Mouse (Mus musculus): Measurements from ENCODE around the gene Spint5. TPM values are rescaled to one million over a fixed set of nuclear protein-coding genes. Genes with fewer than 3 reads are reported as not detected.
A peak's percentile ranks its signal among the peaks of the same experiment; 100 is the strongest.

Spint5 gene
- polyA plus RNA-seq, 1 experiment from 2014 or later = not detected

GRCm38 (mm10) chr2:164745843-164746479 is 30.9 kb downstream of the Spint5 start, which contains the start of the genes Wfdc3 and Dnttip1:
TSS of gene Wfdc3 (minus strand) at chr2:164745931.
TSS of gene Dnttip1 (plus strand) at chr2:164745983.
- DNase-seq (ENCODE audit: low spot score) (peak; percentile 96), ATAC-seq (replicated peaks; ENCODE audit: low FRiP score) (peak; percentile 89)
- peak within 1 kb of the TSS; percentile 63; the same call in 1 of the 2 replicates for H3K27ac ChIP-seq (ENCODE audit: low read depth, low read length)
- H3K4me2 ChIP-seq = peak within 1 kb of the TSS; percentile 88
- H3K36me3 ChIP-seq (ENCODE audit: control insufficient read depth, insufficient read depth, low read length) = peaks cover 10% of the 10 kb centered on the region
- H3K4me1 ChIP-seq (replicated peaks; ENCODE audit: control insufficient read depth, insufficient read depth, low read length) = peaks cover 7% of the 10 kb centered on the region; the same call in 1 of the 2 replicates
- no peaks in the 10 kb centered on the region for H3K9me3 ChIP-seq (ENCODE audit: control insufficient read depth, low read length)
- peak within 1 kb of the TSS; percentile 83 for H3K9ac ChIP-seq (ENCODE audit: low read depth, low read length)
- H3K4me3 ChIP-seq (ENCODE audit: low read depth, low read length) = peak within 1 kb of the TSS; percentile 87
- 0% methylated on average over 55 of the region's 70 CpGs for WGBS
- no peaks in the 10 kb centered on the region for H3K27me3 ChIP-seq (replicated peaks; ENCODE audit: control insufficient read depth, insufficient read depth, low read length)

- WGBS = 40% methylated on average over 8 of the region's 8 CpGs
- H3K9ac ChIP-seq (ENCODE audit: low read depth, low read length) = peak overlapping the region; percentile 83
- H3K4me2 ChIP-seq = peak overlapping the region; percentile 88
- H3K4me1 ChIP-seq (replicated peaks; ENCODE audit: control insufficient read depth, insufficient read depth, low read length) = peaks cover 7% of the 10 kb centered on the region; the same call in 1 of the 2 replicates
- H3K4me3 ChIP-seq (ENCODE audit: low read depth, low read length) = peak overlapping the region; percentile 87
- ATAC-seq (replicated peaks; ENCODE audit: low FRiP score) (no peak; the same call in 1 of the 2 replicates), DNase-seq (ENCODE audit: low spot score) (no peak)
- no peaks in the 10 kb centered on the region for H3K9me3 ChIP-seq (ENCODE audit: control insufficient read depth, low read length)
- no peaks in the 10 kb centered on the region for H3K27me3 ChIP-seq (replicated peaks; ENCODE audit: control insufficient read depth, insufficient read depth, low read length)
- peaks cover 12% of the 10 kb centered on the region for H3K36me3 ChIP-seq (ENCODE audit: control insufficient read depth, insufficient read depth, low read length)
- no peak overlapping the region for H3K27ac ChIP-seq (ENCODE audit: low read depth, low read length)
Measured at GRCm38 (mm10) chr2:164746693-164747092, 31.6 kb downstream of the Spint5 start.

GRCm38 (mm10) chr2:164748191-164748590 is 33.1 kb downstream of the Spint5 start:
- Histone ChIP-seq H3K27ac (ENCODE audit: low read depth, low read length) (no peak overlapping the region), H3K4me3 (ENCODE audit: low read depth, low read length) (no peak overlapping the region), H3K9ac (ENCODE audit: low read depth, low read length) (no peak overlapping the region), H3K4me1 (replicated peaks; ENCODE audit: control insufficient read depth, insufficient read depth, low read length) (peaks cover 7% of the 10 kb centered on the region; the same call in 1 of the 2 replicates), H3K4me2 (no peak overlapping the region), H3K9me3 (ENCODE audit: control insufficient read depth, low read length) (no peaks in the 10 kb centered on the region), H3K36me3 (ENCODE audit: control insufficient read depth, insufficient read depth, low read length) (peaks cover 17% of the 10 kb centered on the region), H3K27me3 (replicated peaks; ENCODE audit: control insufficient read depth, insufficient read depth, low read length) (no peaks in the 10 kb centered on the region)
- ATAC-seq (replicated peaks; ENCODE audit: low FRiP score) (no peak), DNase-seq (ENCODE audit: low spot score) (no peak)
- 73% methylated on average over 4 of the region's 4 CpGs for WGBS

- Histone ChIP-seq H3K4me3 (ENCODE audit: low read depth, low read length) (no peak overlapping the region), H3K36me3 (ENCODE audit: control insufficient read depth, insufficient read depth, low read length) (peaks cover 17% of the 10 kb centered on the region), H3K4me1 (replicated peaks; ENCODE audit: control insufficient read depth, insufficient read depth, low read length) (peaks cover 7% of the 10 kb centered on the region; the same call in 1 of the 2 replicates), H3K27me3 (replicated peaks; ENCODE audit: control insufficient read depth, insufficient read depth, low read length) (no peaks in the 10 kb centered on the region), H3K4me2 (no peak overlapping the region), H3K9ac (ENCODE audit: low read depth, low read length) (no peak overlapping the region), H3K9me3 (ENCODE audit: control insufficient read depth, low read length) (no peaks in the 10 kb centered on the region), H3K27ac (ENCODE audit: low read depth, low read length) (no peak overlapping the region)
- WGBS = 89% methylated on average over 6 of the region's 6 CpGs
- DNase-seq (ENCODE audit: low spot score) (no peak), ATAC-seq (replicated peaks; ENCODE audit: low FRiP score) (no peak)
Measured at GRCm38 (mm10) chr2:164748991-164749390, 33.9 kb downstream of the Spint5 start.

GRCm38 (mm10) chr2:164752454-164752853 is 37.3 kb downstream of the Spint5 start:
- H3K4me3 ChIP-seq (ENCODE audit: low read depth, low read length) = no peak overlapping the region
- no peaks in the 10 kb centered on the region for H3K27me3 ChIP-seq (replicated peaks; ENCODE audit: control insufficient read depth, insufficient read depth, low read length)
- H3K9me3 ChIP-seq (ENCODE audit: control insufficient read depth, low read length) = no peaks in the 10 kb centered on the region
- WGBS = 92% methylated on average over 2 of the region's 2 CpGs
- no peak for DNase-seq (ENCODE audit: low spot score)
- H3K27ac ChIP-seq (ENCODE audit: low read depth, low read length) = no peak overlapping the region
- H3K36me3 ChIP-seq (ENCODE audit: control insufficient read depth, insufficient read depth, low read length) = peaks cover 48% of the 10 kb centered on the region
- H3K4me1 ChIP-seq (replicated peaks; ENCODE audit: control insufficient read depth, insufficient read depth, low read length) = no peaks in the 10 kb centered on the region; the same call in 1 of the 2 replicates
- H3K9ac ChIP-seq (ENCODE audit: low read depth, low read length) = no peak overlapping the region
- no peak overlapping the region for H3K4me2 ChIP-seq
- no peak for ATAC-seq (replicated peaks; ENCODE audit: low FRiP score)

- Histone ChIP-seq H3K36me3 (ENCODE audit: control insufficient read depth, insufficient read depth, low read length) (peaks cover 46% of the 10 kb centered on the region), H3K27ac (ENCODE audit: low read depth, low read length) (no peak overlapping the region), H3K9me3 (ENCODE audit: control insufficient read depth, low read length) (no peaks in the 10 kb centered on the region), H3K4me1 (replicated peaks; ENCODE audit: control insufficient read depth, insufficient read depth, low read length) (peaks cover 5% of the 10 kb centered on the region), H3K27me3 (replicated peaks; ENCODE audit: control insufficient read depth, insufficient read depth, low read length) (no peaks in the 10 kb centered on the region), H3K4me2 (no peak overlapping the region), H3K4me3 (ENCODE audit: low read depth, low read length) (no peak overlapping the region), H3K9ac (ENCODE audit: low read depth, low read length) (no peak overlapping the region)
- ATAC-seq (replicated peaks; ENCODE audit: low FRiP score) = no peak
- 74% methylated on average over 11 of the region's 11 CpGs for WGBS
- DNase-seq (ENCODE audit: low spot score) = no peak
Measured at GRCm38 (mm10) chr2:164754105-164754504, 39.0 kb downstream of the Spint5 start.

- Histone ChIP-seq H3K4me3 (ENCODE audit: low read depth, low read length) (no peak overlapping the region), H3K36me3 (ENCODE audit: control insufficient read depth, insufficient read depth, low read length) (peaks cover 49% of the 10 kb centered on the region), H3K9ac (ENCODE audit: low read depth, low read length) (no peak overlapping the region), H3K27me3 (replicated peaks; ENCODE audit: control insufficient read depth, insufficient read depth, low read length) (no peaks in the 10 kb centered on the region), H3K27ac (ENCODE audit: low read depth, low read length) (no peak overlapping the region), H3K4me1 (replicated peaks; ENCODE audit: control insufficient read depth, insufficient read depth, low read length) (peaks cover 12% of the 10 kb centered on the region), H3K9me3 (ENCODE audit: control insufficient read depth, low read length) (no peaks in the 10 kb centered on the region), H3K4me2 (no peak overlapping the region)
- no peak for DNase-seq (ENCODE audit: low spot score)
- ATAC-seq (replicated peaks; ENCODE audit: low FRiP score) = no peak
- WGBS = 89% methylated on average over 2 of the region's 2 CpGs
Measured at GRCm38 (mm10) chr2:164754800-164755199, 39.7 kb downstream of the Spint5 start.

- Histone ChIP-seq H3K4me2 (no peak overlapping the region), H3K27me3 (replicated peaks; ENCODE audit: control insufficient read depth, insufficient read depth, low read length) (no peaks in the 10 kb centered on the region), H3K4me3 (ENCODE audit: low read depth, low read length) (no peak overlapping the region), H3K4me1 (replicated peaks; ENCODE audit: control insufficient read depth, insufficient read depth, low read length) (peaks cover 34% of the 10 kb centered on the region), H3K9ac (ENCODE audit: low read depth, low read length) (no peak overlapping the region), H3K36me3 (ENCODE audit: control insufficient read depth, insufficient read depth, low read length) (peaks cover 56% of the 10 kb centered on the region), H3K9me3 (ENCODE audit: control insufficient read depth, low read length) (no peaks in the 10 kb centered on the region), H3K27ac (ENCODE audit: low read depth, low read length) (peak overlapping the region; percentile 30; the same call in 1 of the 2 replicates)
- 94% methylated on average over 11 of the region's 11 CpGs for WGBS
- no peak for DNase-seq (ENCODE audit: low spot score)
- no peak for ATAC-seq (replicated peaks; ENCODE audit: low FRiP score)
Measured at GRCm38 (mm10) chr2:164757841-164758240, 42.7 kb downstream of the Spint5 start.

GRCm38 (mm10) chr2:164758692-164759091 is 43.6 kb downstream of the Spint5 start:
- H3K4me1 ChIP-seq (replicated peaks; ENCODE audit: control insufficient read depth, insufficient read depth, low read length) = peaks cover 34% of the 10 kb centered on the region
- 62% methylated on average over 1 of the region's 1 CpGs for WGBS

More at GRCm38 (mm10) chr2:164758692-164759091, 43.6 kb downstream of the Spint5 start:
- Histone ChIP-seq H3K9me3 (ENCODE audit: control insufficient read depth, low read length) (no peaks in the 10 kb centered on the region), H3K9ac (ENCODE audit: low read depth, low read length) (0 out of 2 replicates have a peak overlapping the region, but pooled peaks have one; percentile 10), H3K27me3 (replicated peaks; ENCODE audit: control insufficient read depth, insufficient read depth, low read length) (no peaks in the 10 kb centered on the region), H3K4me3 (ENCODE audit: low read depth, low read length) (no peak overlapping the region), H3K27ac (ENCODE audit: low read depth, low read length) (peak overlapping the region; percentile 30; the same call in 1 of the 2 replicates), H3K36me3 (ENCODE audit: control insufficient read depth, insufficient read depth, low read length) (peaks cover 62% of the 10 kb centered on the region), H3K4me2 (no peak overlapping the region)
- DNase-seq (ENCODE audit: low spot score) (no peak), ATAC-seq (replicated peaks; ENCODE audit: low FRiP score) (peak; percentile 62)

Data from liver, embryonic 11.5 days (tissue).